Mouse (Mus musculus) stomach, embryonic 15.5 days (tissue): Measurements from ENCODE around the gene Nbl1. TPM values are rescaled to one million over a fixed set of nuclear protein-coding genes. Genes with fewer than 3 reads are reported as not detected.

ENCODE experiments used
- ATAC-seq: fragments of 200-750 bp; cut with Nextera tagmentation; 2 replicates; pipeline ENCODE4 v1.8.0; 2017; ENCODE audit warnings: low read depth, moderate number of reproducible peaks, moderate TSS enrichment; ENCODE audit not compliant: insufficient read depth, low FRiP score
- H3K27ac ChIP-seq: fragments of 300-500 bp; sonication (generic); 2 replicates; pipeline ENCODE4 v1.5.1; 2015; ENCODE audit warnings: mild to moderate bottlenecking, inconsistent platforms
- H3K27me3 ChIP-seq: fragments of 300-500 bp; sonication (generic); replicated peaks from 2 replicates; pipeline ENCODE4 v1.6.1; 2015; ENCODE audit warnings: inconsistent platforms
- H3K36me3 ChIP-seq: fragments of 300-500 bp; sonication (generic); 2 replicates; pipeline ENCODE4 v1.6.1; 2015; ENCODE audit warnings: inconsistent platforms
- H3K4me1 ChIP-seq: fragments of 300-500 bp; sonication (generic); 2 replicates; pipeline ENCODE4 v1.6.1; 2015; ENCODE audit warnings: inconsistent platforms
- H3K4me2 ChIP-seq: fragments of 300-500 bp; sonication (generic); 2 replicates; pipeline ENCODE4 v1.6.1; 2015; ENCODE audit warnings: mild to moderate bottlenecking, inconsistent platforms
- H3K4me3 ChIP-seq: fragments of 300-500 bp; sonication (generic); replicated peaks from 2 replicates; pipeline ENCODE4 v1.5.1; 2015; ENCODE audit warnings: inconsistent platforms
- H3K9ac ChIP-seq: fragments of 300-500 bp; sonication (generic); 2 replicates; pipeline ENCODE4 v1.6.1; 2015; ENCODE audit warnings: inconsistent platforms
- H3K9me3 ChIP-seq: fragments of 300-500 bp; sonication (generic); 2 replicates; pipeline ENCODE4 v1.6.1; 2016; ENCODE audit warnings: inconsistent platforms
- WGBS: fragments of 180-500 bp; shearing (Covaris S2); methylation state at CpG from one replicate; pipeline ENCODE4 v1.1.7; 2015; 5-methylcytosine and 5-hydroxymethylcytosine counted together
- polyA plus RNA-seq: library from polyadenylated mRNA; unstranded; fragments of >200 nt; fragmentation: Nextera tagmentation; extraction: Ambion mirVana; gene quantifications from 2 replicates; pipeline ENCODE4 v1.2.1, GENCODE M21; 2015

Gene Nbl1
- polyA plus RNA-seq: 55.6 and 64.6 TPM in 2 replicates

- WGBS: 1% methylated on average over 77 of the region's 105 CpGs
- peak within 1 kb of the TSS; percentile 74 for H3K4me3 ChIP-seq
- peak; percentile 44 for ATAC-seq
- H3K27ac ChIP-seq: peak within 1 kb of the TSS; percentile 51; the same call in 1 of the 2 replicates
- H3K4me2 ChIP-seq: peak within 1 kb of the TSS; percentile 97
- peaks cover 46% of the 10 kb centered on the region for H3K4me1 ChIP-seq
- H3K9me3 ChIP-seq: no peaks in the 10 kb centered on the region
- H3K36me3 ChIP-seq: no peaks in the 10 kb centered on the region
- H3K27me3 ChIP-seq: peaks cover 13% of the 10 kb centered on the region; the same call in 1 of the 2 replicates
- H3K9ac ChIP-seq: peak within 1 kb of the TSS; percentile 77
These were observed at the start of gene Nbl1 for GRCm38 (mm10) chr4:139092356-139093195. Gene Nbl1, minus strand, starts transcription at chr4:139092993.

GRCm38 (mm10) chr4:139141785-139142184 lies 49.0 kb upstream of the Nbl1 start:
- H3K27me3 ChIP-seq: no peaks in the 10 kb centered on the region
- H3K4me2 ChIP-seq: no peak overlapping the region
- 75% methylated on average over 6 of the region's 6 CpGs for WGBS
- H3K27ac ChIP-seq: no peak overlapping the region
- H3K36me3 ChIP-seq: no peaks in the 10 kb centered on the region
- no peaks in the 10 kb centered on the region for H3K4me1 ChIP-seq
- no peak overlapping the region for H3K4me3 ChIP-seq
- no peak overlapping the region for H3K9ac ChIP-seq
- no peaks in the 10 kb centered on the region for H3K9me3 ChIP-seq
- no peak for ATAC-seq

- ATAC-seq: no peak
- Histone ChIP-seq H3K4me1 (no peaks in the 10 kb centered on the region), H3K4me2 (no peak overlapping the region), H3K36me3 (no peaks in the 10 kb centered on the region), H3K9ac (no peak overlapping the region), H3K27ac (no peak overlapping the region), H3K9me3 (no peaks in the 10 kb centered on the region), H3K4me3 (no peak overlapping the region), H3K27me3 (no peaks in the 10 kb centered on the region)
- WGBS: 76% methylated on average over 2 of the region's 2 CpGs
These were observed 47.5 kb upstream of the Nbl1 start for GRCm38 (mm10) chr4:139140267-139140666.

- 75% methylated on average over 2 of the region's 2 CpGs for WGBS
- H3K27me3 ChIP-seq: no peaks in the 10 kb centered on the region
- no peak overlapping the region for H3K27ac ChIP-seq
- H3K36me3 ChIP-seq: no peaks in the 10 kb centered on the region
- H3K4me2 ChIP-seq: no peak overlapping the region
- H3K9ac ChIP-seq: no peak overlapping the region
- ATAC-seq: no peak
- no peaks in the 10 kb centered on the region for H3K9me3 ChIP-seq
- H3K4me1 ChIP-seq: no peaks in the 10 kb centered on the region; the same call in 1 of the 2 replicates
- H3K4me3 ChIP-seq: no peak overlapping the region
These were observed 43.2 kb upstream of the Nbl1 start for GRCm38 (mm10) chr4:139136011-139136410.

- no peak overlapping the region for H3K4me2 ChIP-seq
- H3K27ac ChIP-seq: no peak overlapping the region
- no peaks in the 10 kb centered on the region for H3K27me3 ChIP-seq
- WGBS: 80% methylated on average over 5 of the region's 5 CpGs
- no peak overlapping the region for H3K4me3 ChIP-seq
- H3K9ac ChIP-seq: no peak overlapping the region
- ATAC-seq: no peak
- H3K9me3 ChIP-seq: no peaks in the 10 kb centered on the region
- H3K4me1 ChIP-seq: peaks cover 9% of the 10 kb centered on the region
- H3K36me3 ChIP-seq: no peaks in the 10 kb centered on the region
These were observed 40.3 kb upstream of the Nbl1 start for GRCm38 (mm10) chr4:139133109-139133508.

- H3K27me3 ChIP-seq: no peaks in the 10 kb centered on the region
- H3K9me3 ChIP-seq: no peaks in the 10 kb centered on the region
These were observed 39.3 kb upstream of the Nbl1 start for GRCm38 (mm10) chr4:139131858-139132672.

GRCm38 (mm10) chr4:139130701-139131549 lies 38.1 kb upstream of the Nbl1 start, which contains the start of gene Minos1:
Gene Minos1, minus strand, starts transcription at chr4:139131113.
- peak within 1 kb of the TSS; percentile 90 for H3K4me3 ChIP-seq
- H3K4me2 ChIP-seq: peak within 1 kb of the TSS; percentile 78
- H3K27me3 ChIP-seq: no peaks in the 10 kb centered on the region
- H3K36me3 ChIP-seq: 0 out of 2 replicates have a peak, but pooled peaks cover 4% of the 10 kb centered on the region
- H3K9me3 ChIP-seq: no peaks in the 10 kb centered on the region
- peak within 1 kb of the TSS; percentile 93 for H3K27ac ChIP-seq
- peak within 1 kb of the TSS; percentile 85 for H3K9ac ChIP-seq
- under 1% methylated on average over 63 of the region's 63 CpGs for WGBS
- peak; percentile 97 for ATAC-seq
- H3K4me1 ChIP-seq: peaks cover 9% of the 10 kb centered on the region

More at GRCm38 (mm10) chr4:139131858-139132672, 39.3 kb upstream of the Nbl1 start:
- Histone ChIP-seq H3K4me3 (no peak overlapping the region), H3K4me1 (peaks cover 9% of the 10 kb centered on the region), H3K27ac (no peak overlapping the region), H3K36me3 (no peaks in the 10 kb centered on the region), H3K4me2 (no peak overlapping the region), H3K9ac (no peak overlapping the region)
- WGBS: 79% methylated on average over 14 of the region's 14 CpGs
- no peak for ATAC-seq

GRCm38 (mm10) chr4:139129806-139130700 lies 37.3 kb upstream of the Nbl1 start:
- peak overlapping the region; percentile 93 for H3K27ac ChIP-seq
- peak overlapping the region; percentile 85 for H3K9ac ChIP-seq
- no peaks in the 10 kb centered on the region for H3K9me3 ChIP-seq
- peak overlapping the region; percentile 90 for H3K4me3 ChIP-seq
- H3K4me2 ChIP-seq: peak overlapping the region; percentile 78
- peaks cover 9% of the 10 kb centered on the region for H3K4me1 ChIP-seq
- peak; percentile 24 for ATAC-seq
- 0 out of 2 replicates have a peak, but pooled peaks cover 4% of the 10 kb centered on the region for H3K36me3 ChIP-seq
- no peaks in the 10 kb centered on the region for H3K27me3 ChIP-seq
- WGBS: 2% methylated on average over 57 of the region's 57 CpGs

- peaks cover 9% of the 10 kb centered on the region for H3K4me1 ChIP-seq
- H3K4me2 ChIP-seq: no peak overlapping the region
- WGBS: 89% methylated on average over 3 of the region's 3 CpGs
- no peak overlapping the region for H3K9ac ChIP-seq
- no peak overlapping the region for H3K27ac ChIP-seq
- 0 out of 2 replicates have a peak, but pooled peaks cover 4% of the 10 kb centered on the region for H3K36me3 ChIP-seq
- no peak overlapping the region for H3K4me3 ChIP-seq
- ATAC-seq: no peak
- H3K9me3 ChIP-seq: no peaks in the 10 kb centered on the region
- no peaks in the 10 kb centered on the region for H3K27me3 ChIP-seq
These were observed 33.7 kb upstream of the Nbl1 start for GRCm38 (mm10) chr4:139126475-139126874.

- Histone ChIP-seq H3K9me3 (no peaks in the 10 kb centered on the region), H3K4me3 (no peak overlapping the region), H3K27ac (no peak overlapping the region), H3K4me2 (no peak overlapping the region), H3K36me3 (0 out of 2 replicates have a peak, but pooled peaks cover 4% of the 10 kb centered on the region), H3K4me1 (peaks cover 14% of the 10 kb centered on the region), H3K9ac (no peak overlapping the region), H3K27me3 (no peaks in the 10 kb centered on the region)
- ATAC-seq: no peak
- 67% methylated on average over 6 of the region's 6 CpGs for WGBS
These were observed 32.1 kb upstream of the Nbl1 start for GRCm38 (mm10) chr4:139124940-139125339.
